Mouse (Mus musculus) thymus, postnatal 10 days (tissue): ENCODE data around the gene B3glct.
A peak's percentile ranks its signal among the peaks of the same experiment; 100 is the strongest.

ENCODE experiments used
- DNase-seq, 2 experiments: peaks; one replicate each; pipeline ENCODE4 v3.0.0; 2021; ENCODE audit warnings: low spot score in 2 of 2

B3glct gene

DNA sequence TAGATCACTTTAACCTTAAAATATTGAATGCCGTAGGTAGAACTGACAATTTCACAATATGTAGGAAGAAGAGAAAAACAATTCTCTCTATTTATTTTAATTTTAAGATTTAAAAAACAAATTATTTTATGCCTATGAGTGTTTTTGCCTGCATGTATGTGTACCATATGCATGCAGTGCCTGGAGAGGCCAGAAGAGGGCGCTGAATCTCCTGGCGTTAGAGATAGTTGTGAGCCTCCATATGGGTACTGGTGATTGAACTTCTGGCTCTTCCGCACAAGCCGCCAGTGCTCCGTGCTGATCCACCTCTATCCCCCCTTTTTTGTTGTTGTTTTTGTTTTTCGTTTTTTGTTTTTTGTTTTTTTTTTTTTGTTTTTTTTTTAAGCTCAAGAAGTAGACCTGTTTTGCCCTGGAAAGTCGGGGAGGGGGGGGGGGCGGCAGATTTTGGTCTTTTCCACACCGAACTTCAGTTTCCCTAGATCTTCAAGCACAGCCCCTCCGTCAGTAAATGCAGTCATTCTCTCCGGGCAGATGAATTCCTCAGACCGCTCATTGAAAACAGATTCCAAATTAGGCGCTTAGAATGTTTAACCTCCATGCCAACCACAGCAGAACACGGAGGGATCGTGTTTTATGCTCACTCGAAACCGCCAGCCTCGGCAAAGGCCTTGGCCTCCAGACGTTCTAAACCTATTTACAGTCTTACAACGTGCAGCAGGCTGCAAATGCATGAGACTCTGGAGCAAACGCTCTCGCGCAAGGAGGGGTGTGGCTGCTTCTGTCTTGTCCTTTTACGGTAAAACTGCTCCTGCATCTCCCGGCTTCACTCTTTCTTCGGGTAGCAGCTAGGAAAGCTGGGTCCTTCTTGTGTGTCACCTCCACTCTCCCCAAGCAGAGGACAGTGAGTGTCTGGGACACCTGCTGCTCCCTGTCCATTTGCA is 70.9 kb downstream of the B3glct start:
- DNase-seq: no peak

DNA sequence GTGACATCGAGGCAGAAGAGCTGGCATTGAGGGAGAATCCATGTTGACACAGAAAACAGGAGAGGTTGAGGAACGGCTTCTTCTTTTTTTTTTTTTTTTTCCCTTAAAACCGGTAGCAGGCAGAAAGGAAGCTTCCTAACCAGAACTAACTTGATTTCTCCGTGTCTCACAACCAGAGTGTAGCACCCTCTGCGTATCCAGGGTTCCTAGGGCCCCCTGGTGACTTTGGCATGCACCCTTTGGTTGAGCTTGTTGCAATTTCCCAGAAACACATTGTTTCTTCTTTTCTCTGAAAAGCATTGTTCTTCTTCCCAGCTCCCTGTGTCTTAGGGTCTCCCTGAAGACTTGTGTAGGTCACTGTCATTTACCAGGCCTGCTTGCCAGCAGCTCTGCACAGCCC is 73.8 kb downstream of the B3glct start:
- DNase-seq: no peak

DNA sequence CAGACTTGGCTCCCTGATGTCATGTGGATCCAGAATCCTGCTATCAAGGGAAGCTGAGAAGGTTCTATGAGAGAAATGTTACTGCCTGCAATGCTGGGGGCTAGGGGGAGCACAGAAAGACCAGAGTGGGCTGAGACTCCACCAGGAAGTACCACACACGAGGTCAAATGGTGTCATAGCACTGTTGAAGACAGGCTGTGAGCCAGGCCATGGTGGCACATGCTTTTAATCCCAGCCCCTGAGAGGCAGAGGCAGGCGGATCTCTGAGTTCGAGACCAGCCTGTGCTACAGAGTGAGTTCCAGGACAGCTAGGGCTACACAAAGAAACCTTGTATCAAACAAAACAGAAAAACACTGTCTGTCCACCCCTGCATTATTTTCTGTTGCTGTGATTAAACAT is 75.0 kb downstream of the B3glct start:
- no peak for DNase-seq

DNA sequence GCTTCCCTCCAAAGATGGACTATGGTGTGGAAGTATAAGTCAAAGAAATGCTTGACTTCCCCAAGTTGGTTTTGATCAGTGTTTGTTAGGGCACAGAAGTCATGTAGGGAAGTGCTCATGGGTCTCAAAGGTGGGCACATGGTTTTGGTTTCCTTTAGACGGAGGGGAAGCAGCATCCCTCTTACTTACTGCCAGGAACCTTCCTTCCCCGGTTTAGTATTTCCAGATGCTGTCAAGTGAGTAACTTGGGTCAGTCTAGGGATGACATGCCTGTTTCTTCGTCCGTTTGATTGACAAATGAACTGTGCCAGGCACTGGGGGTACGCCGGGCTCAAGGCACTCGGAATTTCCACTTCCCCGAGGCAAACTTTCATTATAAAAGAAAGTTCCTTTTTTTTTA is 89.1 kb downstream of the B3glct start:
- DNase-seq: no peak

DNA sequence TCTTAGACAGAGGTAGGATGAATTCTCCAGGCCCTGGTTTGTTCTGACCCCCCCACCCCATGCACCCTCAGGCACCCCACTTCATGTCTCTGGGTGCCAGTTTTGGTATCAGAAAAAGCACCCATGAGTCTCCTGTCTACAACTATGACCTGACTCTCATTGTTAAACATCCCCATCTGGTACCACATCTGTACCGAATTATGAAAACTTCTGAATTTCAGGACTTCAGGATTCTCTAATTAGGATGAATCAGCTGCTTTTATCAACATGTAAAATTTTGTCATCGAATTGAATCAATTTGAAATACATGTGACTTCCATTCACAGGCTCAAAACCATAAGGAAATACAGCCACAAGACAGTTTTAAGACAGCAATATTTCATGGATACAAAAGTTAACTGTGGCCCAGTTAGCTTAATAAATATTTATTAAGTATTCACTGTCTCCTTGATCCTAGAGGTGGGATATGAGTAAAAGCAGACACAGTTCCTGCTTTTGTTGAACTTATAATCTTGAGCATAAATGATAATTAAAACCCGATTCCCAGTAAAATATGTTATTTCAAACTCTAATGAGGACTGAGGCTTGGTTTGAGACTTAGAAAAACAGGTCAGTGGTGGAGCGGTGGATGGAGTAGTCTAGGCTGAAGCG is 89.7 kb downstream of the B3glct start:
- DNase-seq: no peak

DNA sequence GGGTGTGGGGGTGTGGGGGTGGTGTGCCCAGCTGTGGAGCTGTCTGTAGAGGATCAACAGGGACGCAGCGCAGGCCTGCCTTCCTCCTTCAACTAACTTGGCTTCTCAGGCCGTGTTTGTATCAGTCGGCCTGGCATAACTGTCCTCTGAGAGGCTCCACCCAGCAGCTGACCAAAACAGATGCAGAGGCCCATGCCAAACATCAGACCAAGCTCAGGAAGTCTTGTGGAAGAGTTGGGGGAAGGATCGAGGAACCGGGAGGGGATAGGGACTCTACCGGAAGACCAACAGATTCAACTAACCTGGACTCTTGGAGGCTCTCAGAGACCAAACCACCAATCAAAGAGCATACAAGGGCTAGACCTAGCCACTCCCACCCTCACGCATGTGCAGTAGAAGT is 91.6 kb downstream of the B3glct start:
- no peak for DNase-seq

DNA sequence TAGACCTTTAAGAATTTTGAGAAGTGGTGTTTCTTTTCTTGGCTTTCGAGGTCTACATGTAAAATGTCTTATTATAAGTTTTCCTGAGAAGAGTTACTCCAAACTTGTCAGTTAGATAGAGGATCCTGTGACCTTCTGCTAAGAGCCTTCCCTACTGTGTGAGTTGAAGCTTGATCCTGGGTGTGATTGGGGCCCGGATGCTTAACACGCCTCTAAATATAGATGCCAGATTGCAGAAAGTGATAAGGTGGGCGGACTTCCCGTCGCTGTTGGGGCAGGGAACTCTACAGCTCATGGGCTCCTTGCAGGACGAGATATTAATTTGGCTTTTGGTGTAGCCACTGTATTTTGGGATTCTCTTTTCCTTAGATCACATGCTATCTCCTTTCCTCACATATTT is 98.0 kb downstream of the B3glct start:
- DNase-seq: peak; percentile 19 to 28

DNA sequence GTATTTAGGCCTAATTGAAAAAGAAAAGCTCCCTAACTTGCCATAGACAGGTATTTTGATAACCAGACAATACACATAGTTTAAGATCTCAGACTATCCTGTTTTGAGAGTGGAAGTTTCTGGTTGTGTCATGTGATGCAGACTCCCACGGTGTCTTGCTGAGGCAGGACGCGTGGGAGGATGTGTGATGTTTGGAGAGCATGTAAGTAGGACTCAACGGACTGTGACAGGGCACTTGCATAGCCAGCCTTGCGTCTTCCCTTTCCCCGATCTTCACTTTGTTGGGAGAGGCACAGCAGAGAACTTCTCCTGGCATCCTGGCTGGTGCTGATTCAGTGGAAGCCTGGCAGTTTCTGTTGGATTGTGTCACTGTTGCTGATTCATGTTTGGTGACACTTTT is 101.7 kb downstream of the B3glct start:
- DNase-seq: no peak

DNA sequence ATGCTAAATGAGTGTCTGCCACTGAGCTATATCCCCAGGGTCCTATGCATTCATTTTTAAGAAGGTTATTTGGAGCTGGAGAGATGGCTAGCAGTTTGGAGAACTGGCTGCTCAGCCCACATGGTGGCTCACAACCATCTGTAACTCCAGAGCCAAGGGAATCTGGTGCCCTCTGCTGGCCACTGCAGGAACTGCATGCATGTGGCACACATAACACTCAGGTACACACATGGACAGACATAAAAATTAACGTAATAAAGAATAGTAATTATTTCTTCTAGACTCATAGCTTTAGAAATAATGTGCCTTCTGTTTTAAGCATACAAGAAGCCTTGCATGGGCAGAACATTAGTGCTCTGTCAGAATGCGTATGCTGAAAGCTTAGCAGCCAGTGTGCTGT is 102.4 kb downstream of the B3glct start:
- peak in 1 of 2 experiments; percentile 26 for DNase-seq

DNA sequence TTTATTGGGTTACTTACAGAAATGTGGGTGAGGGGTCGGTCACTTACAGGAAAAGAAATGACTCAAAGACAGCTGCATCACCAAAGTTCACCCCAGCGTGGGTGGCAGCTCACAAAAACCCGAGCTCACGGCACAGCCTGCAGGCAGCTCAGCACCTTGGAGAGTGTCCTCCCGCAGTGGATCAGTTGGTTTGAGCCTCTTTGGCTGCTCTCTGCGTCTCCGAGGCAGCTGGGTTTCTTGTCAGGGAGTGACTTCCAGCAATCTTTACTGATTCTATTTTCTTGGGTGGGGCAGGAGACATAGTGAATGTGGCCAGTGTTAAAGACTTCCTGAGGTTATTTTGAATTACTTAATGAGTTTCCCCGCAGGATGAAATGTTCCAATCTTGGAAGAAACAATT is 112.1 kb downstream of the B3glct start:
- no peak for DNase-seq

DNA sequence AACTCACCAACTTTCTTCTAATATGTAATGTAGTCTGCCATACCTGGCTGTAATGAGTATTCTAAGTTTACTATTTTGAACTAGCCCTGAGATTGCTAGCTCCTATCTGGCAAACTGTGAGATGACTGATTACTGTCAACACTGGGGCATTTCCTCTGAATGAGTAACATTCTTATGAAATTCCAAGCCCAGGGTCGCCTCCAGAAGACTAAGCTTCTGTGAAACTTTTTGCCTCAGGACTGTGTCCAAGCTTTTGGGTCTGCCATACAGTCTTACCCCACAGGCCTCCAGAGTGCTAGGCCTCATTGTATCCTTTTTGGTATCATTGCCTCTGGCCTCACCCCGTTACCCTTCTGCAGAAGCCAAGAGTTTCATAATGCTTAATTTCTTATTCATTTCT is 132.0 kb downstream of the B3glct start:
- DNase-seq: no peak

DNA sequence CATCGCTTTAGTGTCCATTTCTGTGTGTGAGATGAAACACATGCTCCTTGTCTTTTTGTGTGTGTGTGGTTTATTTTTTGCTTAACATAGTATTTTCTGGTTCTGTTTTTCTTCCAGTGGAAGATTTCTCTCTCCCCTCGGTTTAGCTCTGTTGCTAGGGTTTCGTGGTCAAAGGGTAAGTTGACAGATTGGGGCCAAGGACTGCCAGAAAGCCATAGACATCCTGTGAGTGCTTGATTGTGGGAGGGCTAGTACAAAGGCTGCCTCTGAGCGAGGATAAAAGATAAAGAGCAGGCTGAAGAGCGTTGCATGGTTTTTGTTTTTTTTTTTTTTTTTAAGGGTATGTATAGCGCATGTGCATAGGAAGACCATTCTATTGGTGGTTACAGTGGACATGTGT is 133.8 kb downstream of the B3glct start:
- no peak for DNase-seq
